Mouse (Mus musculus): Measurements from ENCODE around the gene Rnasek.

GRCm38 (mm10) chr11:70227661-70228245 is 11.9 kb downstream of the Rnasek start:
- TF ChIP-seq CTCF (IDR thresholded peaks at IDR 0.05; ENCODE audit: low read depth), result no peak
- no peak for TF ChIP-seq EP300 (IDR thresholded peaks at IDR 0.05; ENCODE audit: low read depth)
